Mouse (Mus musculus) right cerebral cortex, adult 18-20 months (tissue): Measurements from ENCODE around the gene Rhbdf2.
A peak's percentile ranks its signal among the peaks of the same experiment; 100 is the strongest.

Experiments used
- DNase-seq: peaks from one replicate; pipeline ENCODE4 v3.0.0; 2022; ENCODE audit warnings: mixed read lengths

The Rhbdf2 gene

GRCm38 (mm10) chr11:116581376-116581814 is 45.4 kb downstream of the Rhbdf2 start, which contains the start of gene Ube2o:
Gene Ube2o, minus strand, starts transcription at chr11:116581447.
- peak; percentile 91 for DNase-seq

- peak; percentile 60 for DNase-seq
Measured at GRCm38 (mm10) chr11:116580711-116581375, 46.0 kb downstream of the Rhbdf2 start.

DNA sequence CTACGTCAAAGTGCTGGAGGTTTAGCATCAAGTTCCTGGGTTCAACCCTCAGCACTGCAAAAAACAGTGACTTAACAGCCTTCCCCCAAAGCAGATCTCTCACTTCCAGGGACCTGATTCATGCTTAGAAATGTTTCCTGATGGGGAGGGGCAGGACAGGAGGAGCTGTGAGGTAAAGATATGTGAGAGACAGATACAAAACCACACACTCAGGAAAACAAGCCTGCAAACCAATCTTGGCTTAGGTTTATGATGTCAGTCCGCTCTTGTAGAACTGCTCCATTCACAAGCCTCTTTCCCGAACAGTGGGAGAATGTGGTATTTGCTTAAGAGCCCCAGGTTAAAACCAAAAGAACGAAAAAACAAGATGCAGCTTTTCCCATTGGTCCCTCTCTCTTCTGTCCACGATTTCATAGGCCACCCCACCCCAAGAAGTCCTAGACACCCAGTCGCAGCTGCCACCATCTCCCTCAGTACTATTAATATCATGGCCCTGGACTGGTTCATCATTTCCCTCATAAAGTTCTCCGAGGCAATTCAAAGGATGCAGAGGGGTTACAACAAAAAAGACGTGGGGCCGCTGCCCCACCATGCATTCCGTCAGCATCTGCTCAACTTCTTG is 46.7 kb downstream of the Rhbdf2 start:
- no peak for DNase-seq

GRCm38 (mm10) chr11:116579280-116579679 is 47.5 kb downstream of the Rhbdf2 start:
- DNase-seq = no peak

DNA sequence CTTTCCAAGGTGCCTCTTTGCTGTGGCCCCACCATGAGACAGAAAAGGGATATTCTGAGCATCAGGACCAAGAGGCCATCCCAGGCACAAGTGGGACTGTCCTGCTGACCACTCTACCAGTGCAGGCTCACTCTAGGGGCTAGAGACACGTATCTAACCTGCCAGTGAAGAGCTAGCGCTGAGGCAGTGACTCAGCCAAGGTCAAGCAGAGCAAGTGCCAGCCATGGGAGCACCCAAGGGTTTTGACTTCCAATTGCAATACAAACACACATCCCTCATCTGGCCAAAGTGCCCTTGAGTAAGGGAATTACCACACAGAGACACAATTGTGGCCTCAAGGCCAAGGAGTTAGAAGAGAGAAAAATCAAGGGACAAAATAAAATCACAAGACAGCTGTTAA is 51.4 kb downstream of the Rhbdf2 start:
- no peak for DNase-seq

DNA sequence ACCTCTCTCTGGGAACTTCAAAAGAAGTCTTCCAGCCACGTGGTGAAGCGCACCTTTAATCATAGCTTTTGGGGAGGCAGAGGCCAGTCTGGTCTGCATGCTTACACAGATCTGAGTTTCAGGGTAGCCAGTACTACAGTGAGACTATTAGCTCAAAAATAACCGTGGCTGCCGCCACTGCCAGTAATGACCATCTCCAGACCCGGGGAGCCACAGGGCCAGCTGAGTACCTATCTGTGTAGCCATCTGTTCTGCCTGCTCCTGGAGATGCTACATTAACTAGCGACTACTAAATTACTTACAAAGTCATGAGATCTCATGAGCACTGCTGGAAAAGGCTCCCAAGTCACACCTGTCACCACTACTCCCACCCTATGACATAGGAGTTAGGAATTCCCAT is 51.8 kb downstream of the Rhbdf2 start:
- DNase-seq = no peak

GRCm38 (mm10) chr11:116574486-116574885 is 52.3 kb downstream of the Rhbdf2 start:
- no peak for DNase-seq

- DNase-seq = peak; percentile 69
Measured at GRCm38 (mm10) chr11:116572756-116573543, 53.9 kb downstream of the Rhbdf2 start.

GRCm38 (mm10) chr11:116571767-116572679 is 54.8 kb downstream of the Rhbdf2 start:
- no peak for DNase-seq

GRCm38 (mm10) chr11:116570821-116571220 is 56.0 kb downstream of the Rhbdf2 start:
- no peak for DNase-seq

DNA sequence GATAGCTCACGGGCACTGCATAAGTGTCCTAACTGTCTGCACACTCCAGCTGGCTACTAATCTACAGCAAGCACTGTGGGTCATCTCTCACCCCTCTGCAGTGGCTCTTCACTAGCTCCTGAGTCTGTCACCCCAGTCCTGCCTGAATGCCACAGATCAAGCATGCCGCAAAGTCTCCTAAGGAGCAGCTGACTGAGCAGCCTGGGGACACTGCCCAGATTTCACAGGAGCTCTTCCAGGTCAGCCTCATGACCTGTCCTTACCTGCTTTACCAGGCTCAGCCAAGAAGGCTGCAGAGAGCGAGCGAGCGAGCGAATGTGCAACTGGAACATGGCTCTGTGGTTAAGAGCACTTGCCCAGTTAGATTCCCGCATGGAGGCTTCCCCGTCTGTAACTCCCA is 59.3 kb downstream of the Rhbdf2 start:
- DNase-seq = no peak

DNA sequence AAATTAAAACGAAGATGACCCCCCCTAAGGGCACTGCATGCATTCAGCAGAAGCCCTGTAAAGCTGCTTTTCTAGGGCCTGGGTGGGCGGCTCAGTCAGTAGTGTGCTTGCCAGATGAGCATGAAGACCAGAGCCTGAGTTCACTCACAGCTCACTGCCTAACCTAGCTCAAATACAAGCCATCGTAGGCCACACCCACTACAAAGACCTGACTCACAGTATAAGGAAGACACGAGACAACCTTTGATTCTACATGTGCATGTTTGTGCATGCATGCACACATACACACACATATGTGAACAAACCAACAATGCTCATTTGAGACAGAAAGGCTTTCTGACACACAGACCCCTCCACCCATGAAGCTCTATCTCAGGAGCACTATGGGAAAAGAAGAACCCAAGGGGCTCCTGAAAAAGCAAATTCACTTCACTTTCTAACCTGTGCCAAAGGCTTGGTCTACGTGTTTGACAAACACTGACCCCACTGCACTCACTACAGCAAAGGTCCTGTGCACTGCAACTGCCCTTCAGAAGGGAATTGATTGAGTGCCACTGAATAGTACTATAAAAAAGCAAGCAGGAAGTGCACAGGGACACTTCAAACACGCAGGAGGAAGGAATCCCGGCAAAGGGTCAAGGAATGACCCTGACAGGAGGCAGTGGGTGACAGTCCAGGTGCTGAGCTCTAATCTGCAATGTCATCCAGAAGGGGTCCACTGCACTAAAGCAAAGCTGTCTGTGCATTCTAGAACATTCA is 61.4 kb downstream of the Rhbdf2 start:
- no peak for DNase-seq

- DNase-seq = no peak
Measured at GRCm38 (mm10) chr11:116556308-116556707, 70.5 kb downstream of the Rhbdf2 start.

- DNase-seq = no peak
Measured at GRCm38 (mm10) chr11:116555572-116555971, 71.2 kb downstream of the Rhbdf2 start.

GRCm38 (mm10) chr11:116554171-116554878 is 72.5 kb downstream of the Rhbdf2 start:
- DNase-seq = no peak

DNA sequence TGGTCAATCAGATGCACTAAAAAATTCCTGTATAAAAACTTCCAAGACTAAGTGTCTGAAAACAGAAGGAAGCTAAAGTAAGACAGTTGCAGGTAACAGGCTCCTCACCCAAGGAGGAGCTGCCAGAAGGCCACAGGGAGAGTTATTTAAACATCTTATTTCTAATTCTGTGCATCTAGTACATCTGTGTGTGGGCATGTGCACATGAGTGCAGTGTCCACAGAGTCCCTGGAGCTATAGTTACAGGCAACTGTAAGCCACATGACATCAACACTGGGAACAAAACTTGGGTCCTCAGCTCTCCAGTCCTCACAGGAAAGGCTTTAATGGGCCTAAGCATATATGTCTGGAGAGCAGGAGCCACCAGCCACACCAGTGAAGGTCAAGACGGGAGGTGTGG is 74.6 kb downstream of the Rhbdf2 start:
- peak; percentile 41 for DNase-seq

- DNase-seq = no peak
Measured at GRCm38 (mm10) chr11:116550748-116551147, 76.1 kb downstream of the Rhbdf2 start.

DNA sequence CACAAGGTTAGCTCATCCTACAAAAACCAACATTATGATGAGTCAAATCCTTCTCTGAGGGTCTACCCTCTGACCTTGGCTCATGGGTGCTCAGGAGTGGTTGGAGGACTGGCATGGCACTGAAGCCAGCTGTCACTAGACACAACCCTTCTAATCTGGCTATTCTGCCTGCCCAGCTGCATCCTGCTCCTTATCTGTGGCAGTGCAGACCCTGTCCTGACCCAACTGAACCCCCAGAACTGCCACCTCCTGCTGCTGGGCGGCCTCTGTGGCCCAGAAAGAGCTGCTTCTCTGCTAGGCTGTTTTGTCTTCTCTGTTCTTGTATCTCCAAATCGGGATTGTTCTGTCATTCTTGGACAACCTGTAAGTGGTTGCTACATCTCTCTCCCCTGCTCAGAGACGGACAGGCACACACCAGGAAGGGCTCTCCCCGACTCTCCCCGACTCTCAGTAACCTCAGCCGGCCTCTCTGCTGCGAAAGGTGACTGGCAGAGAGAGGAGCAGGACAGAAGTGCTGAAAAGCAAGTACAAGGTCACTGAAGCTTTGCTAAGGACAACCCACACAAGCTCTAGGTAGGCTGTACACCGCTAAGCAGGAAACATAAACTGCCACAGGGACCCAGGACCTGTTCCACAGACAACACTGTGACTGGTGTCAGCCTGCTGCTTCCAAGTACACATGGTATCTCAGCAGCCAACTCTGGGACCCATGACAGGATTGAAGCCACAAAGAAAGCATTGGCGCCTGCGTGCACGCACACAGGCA is 77.4 kb downstream of the Rhbdf2 start:
- DNase-seq = no peak

- no peak for DNase-seq
Measured at GRCm38 (mm10) chr11:116548780-116549179, 78.0 kb downstream of the Rhbdf2 start.
